Mouse (Mus musculus) 3T3-L1 (cell line): ENCODE measurements around the gene Gm2000.
"Not testable (repeated sequence)": the region's sequence is repeated elsewhere in the genome, so short reads cannot be mapped to it uniquely, and the experiment has no call there.

Experiments
- DNase-seq: peaks from one replicate; pipeline ENCODE4 v3.0.0-alpha.2; 2015; ENCODE audit warnings: low read depth, low spot score

The Gm2000 gene

GRCm38 (mm10) chr1:156365740-156366139 is at the start of gene Gm2000:
TSS of gene Gm2000 (plus strand) at chr1:156366040.
- no peak for DNase-seq

- no peak for DNase-seq
Measured at GRCm38 (mm10) chr1:156323126-156323525, 42.7 kb upstream of the Gm2000 start.

- DNase-seq: peak; percentile 87
Measured at GRCm38 (mm10) chr1:156340847-156341246, 25.0 kb upstream of the Gm2000 start.

GRCm38 (mm10) chr1:156344433-156344832 is 21.4 kb upstream of the Gm2000 start:
- peak; percentile 85 for DNase-seq

- DNase-seq: no peak
Measured at GRCm38 (mm10) chr1:156345633-156346032, 20.2 kb upstream of the Gm2000 start.

GRCm38 (mm10) chr1:156349031-156349430 is 16.8 kb upstream of the Gm2000 start:
- DNase-seq: peak; percentile 63

- no peak for DNase-seq
Measured at GRCm38 (mm10) chr1:156350441-156350840, 15.4 kb upstream of the Gm2000 start.

GRCm38 (mm10) chr1:156352466-156352865 is 13.4 kb upstream of the Gm2000 start:
- DNase-seq: no peak

- peak; percentile 6 for DNase-seq
Measured at GRCm38 (mm10) chr1:156381217-156381616, 15.4 kb downstream of the Gm2000 start.

- no peak for DNase-seq
Measured at GRCm38 (mm10) chr1:156386232-156386631, 20.4 kb downstream of the Gm2000 start.

GRCm38 (mm10) chr1:156386880-156387279 is 21.0 kb downstream of the Gm2000 start:
- DNase-seq: no peak

GRCm38 (mm10) chr1:156393148-156393547 is 27.3 kb downstream of the Gm2000 start:
- DNase-seq: no peak

- DNase-seq: not testable (repeated sequence)
Measured at GRCm38 (mm10) chr1:156400159-156400558, 34.3 kb downstream of the Gm2000 start.

GRCm38 (mm10) chr1:156402491-156402890 is 36.7 kb downstream of the Gm2000 start:
- DNase-seq: no peak

- DNase-seq: no peak
Measured at GRCm38 (mm10) chr1:156403251-156403650, 37.4 kb downstream of the Gm2000 start.

- DNase-seq: no peak
Measured at GRCm38 (mm10) chr1:156408004-156408403, 42.2 kb downstream of the Gm2000 start.

GRCm38 (mm10) chr1:156408521-156408920 is 42.7 kb downstream of the Gm2000 start:
- DNase-seq: no peak
